Mouse (Mus musculus): ENCODE data around the gene Ppp4c.

DNA sequence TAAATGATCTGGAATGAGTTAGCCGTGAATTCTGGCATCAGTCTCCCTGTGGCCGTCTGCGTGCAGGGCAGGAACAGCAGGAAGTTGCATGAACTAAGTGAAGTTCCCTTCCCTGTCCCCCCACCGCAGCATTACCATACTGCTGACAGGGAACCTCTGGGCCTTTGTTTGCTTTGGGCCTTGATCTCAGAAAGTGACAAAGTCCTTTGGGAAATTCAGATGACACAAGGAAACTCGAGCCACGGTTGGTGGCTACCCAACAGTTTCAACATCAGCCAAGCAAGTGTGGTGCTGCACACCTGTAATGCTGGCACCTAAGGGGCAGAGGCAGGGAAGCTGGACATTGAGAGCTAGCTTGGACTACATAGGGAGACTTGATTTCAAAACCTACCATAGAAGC is 45.5 kb downstream of the Ppp4c start:
- TF ChIP-seq CHD2 (IDR thresholded peaks at IDR 0.05; ENCODE audit: low read depth, low read length) (no peak), ZNF384 (IDR thresholded peaks at IDR 0.05; ENCODE audit: low read depth, low read length) (no peak), ZC3H11A (IDR thresholded peaks at IDR 0.05; ENCODE audit: borderline replicate concordance, low read depth, low read length) (no peak)
